Mouse (Mus musculus) midbrain, postnatal 0 days (tissue): ENCODE results near the gene Lama1. TPM values are rescaled to one million over a fixed set of nuclear protein-coding genes. Genes with fewer than 3 reads are reported as not detected.
"Not testable (repeated sequence)": the region's sequence is repeated elsewhere in the genome, so short reads cannot be mapped to it uniquely, and the experiment has no call there.

Source experiments
- ATAC-seq: fragments of 200-750 bp; cut with Nextera tagmentation; 2 replicates; pipeline ENCODE4 v1.8.0; 2017; ENCODE audit warnings: moderate number of reproducible peaks, mild to moderate bottlenecking, moderate TSS enrichment, moderate library complexity; ENCODE audit not compliant: low FRiP score
- DNase-seq: peaks from one replicate; pipeline ENCODE4 v3.0.0-alpha.2; 2015; ENCODE audit warnings: low spot score
- H3K27ac ChIP-seq: fragments of 300-500 bp; sonication (generic); 2 replicates; pipeline ENCODE4 v1.5.1; 2014; ENCODE audit warnings: low read depth, mild to moderate bottlenecking, low read length, mixed read lengths
- H3K27me3 ChIP-seq: fragments of 300-500 bp; sonication (generic); 2 replicates; pipeline ENCODE4 v1.6.1; 2014; ENCODE audit warnings: low read length, control low read depth, mixed read lengths; ENCODE audit not compliant: insufficient read depth
- H3K36me3 ChIP-seq: fragments of 300-500 bp; sonication (generic); 2 replicates; pipeline ENCODE4 v1.6.1; 2014; ENCODE audit warnings: low read length, control low read depth, mixed read lengths; ENCODE audit not compliant: insufficient read depth
- H3K4me1 ChIP-seq: fragments of 300-500 bp; sonication (generic); 2 replicates; pipeline ENCODE4 v1.6.1; 2014; ENCODE audit warnings: mild to moderate bottlenecking, control low read depth, antibody characterized with exemption, low read length, mixed read lengths; ENCODE audit not compliant: insufficient read depth
- H3K4me2 ChIP-seq: fragments of 300-500 bp; sonication (generic); 2 replicates; pipeline ENCODE4 v1.6.1; 2014; ENCODE audit warnings: low read depth, mild to moderate bottlenecking, low read length, mixed read lengths; ENCODE audit not compliant: poor library complexity, severe bottlenecking
- H3K4me3 ChIP-seq: fragments of 300-500 bp; sonication (generic); 2 replicates; pipeline ENCODE4 v1.5.1; 2014; ENCODE audit warnings: low read depth, mild to moderate bottlenecking, low read length, moderate library complexity
- H3K9ac ChIP-seq: fragments of 300-500 bp; sonication (generic); replicated peaks from 2 replicates; pipeline ENCODE4 v1.6.1; 2014; ENCODE audit warnings: mild to moderate bottlenecking, low read length, moderate library complexity, mixed read lengths; ENCODE audit not compliant: poor library complexity, severe bottlenecking
- H3K9me3 ChIP-seq: fragments of 300-500 bp; sonication (generic); 2 replicates; pipeline ENCODE4 v1.6.1; 2016; ENCODE audit warnings: low read length, control low read depth
- CTCF ChIP-seq: IDR thresholded peaks from 2 replicates; pipeline ENCODE4 v1.5.1; 2016; ENCODE audit warnings: antibody characterized with exemption, mild to moderate bottlenecking
- WGBS: fragments of 180-500 bp; shearing (Covaris S2); extraction: QIAGEN DNeasy Blood & Tissue Kit; methylation state at CpG from one replicate; pipeline ENCODE4 v1.1.7; 2014; 5-methylcytosine and 5-hydroxymethylcytosine counted together
- polyA plus RNA-seq: library from polyadenylated mRNA; unstranded; fragments of >200 nt; fragmentation: Nextera tagmentation; extraction: Ambion mirVana; gene quantifications from 2 replicates; pipeline ENCODE4 v1.2.1, GENCODE M21; 2015
- total RNA-seq: library from RNA; depleted of rRNA; stranded (reverse); fragments of >200 nt; gene quantifications from 2 replicates; pipeline ENCODE4 v1.2.3, GENCODE M21; 2014

Gene Lama1
- total and polyA plus RNA-seq, 2 experiments from 2014 or later = 3.8 to 19.0 TPM

GRCm38 (mm10) chr17:67733516-67733915 is 36.5 kb downstream of the Lama1 start:
- H3K4me1 ChIP-seq = no peaks in the 10 kb centered on the region
- DNase-seq (no peak), ATAC-seq (no peak)
- no peaks in the 10 kb centered on the region for H3K27me3 ChIP-seq
- H3K4me2 ChIP-seq = no peak overlapping the region
- no peak overlapping the region for H3K9ac ChIP-seq
- H3K9me3 ChIP-seq = no peaks in the 10 kb centered on the region
- WGBS = 84% methylated on average over 12 of the region's 12 CpGs
- H3K36me3 ChIP-seq = no peaks in the 10 kb centered on the region
- no peak overlapping the region for H3K27ac ChIP-seq
- TF ChIP-seq CTCF = no peak
- H3K4me3 ChIP-seq = no peak overlapping the region

- no peak overlapping the region for H3K4me2 ChIP-seq
- no peaks in the 10 kb centered on the region for H3K27me3 ChIP-seq
- ATAC-seq (no peak), DNase-seq (no peak)
- 88% methylated on average over 6 of the region's 6 CpGs for WGBS
- no peak overlapping the region for H3K4me3 ChIP-seq
- H3K9me3 ChIP-seq = no peaks in the 10 kb centered on the region
- H3K9ac ChIP-seq = no peak overlapping the region
- H3K4me1 ChIP-seq = no peaks in the 10 kb centered on the region
- no peaks in the 10 kb centered on the region for H3K36me3 ChIP-seq
- TF ChIP-seq CTCF = no peak
- H3K27ac ChIP-seq = no peak overlapping the region
Observed at GRCm38 (mm10) chr17:67735722-67736121, 38.7 kb downstream of the Lama1 start.

GRCm38 (mm10) chr17:67741229-67741628 is 44.2 kb downstream of the Lama1 start:
- H3K4me3 ChIP-seq, H3K9ac ChIP-seq, H3K4me1 ChIP-seq, ATAC-seq, H3K27ac ChIP-seq, H3K36me3 ChIP-seq, DNase-seq, H3K27me3 ChIP-seq, H3K9me3 ChIP-seq, H3K4me2 ChIP-seq: not testable (repeated sequence)

GRCm38 (mm10) chr17:67764167-67764871 is 67.3 kb downstream of the Lama1 start:
- Histone ChIP-seq H3K36me3 (no peaks in the 10 kb centered on the region), H3K4me1 (no peaks in the 10 kb centered on the region), H3K27ac (no peak overlapping the region), H3K27me3 (no peaks in the 10 kb centered on the region), H3K4me2 (no peak overlapping the region), H3K4me3 (no peak overlapping the region), H3K9ac (no peak overlapping the region), H3K9me3 (no peaks in the 10 kb centered on the region)
- no peak for TF ChIP-seq CTCF
- DNase-seq = peak; percentile 54
- ATAC-seq = peak; percentile 44; the same call in 1 of the 2 replicates
- WGBS = 62% methylated on average over 9 of the region's 9 CpGs

GRCm38 (mm10) chr17:67773608-67774007 is 76.5 kb downstream of the Lama1 start:
- no peak overlapping the region for H3K4me3 ChIP-seq
- H3K4me2 ChIP-seq = no peak overlapping the region
- 42% methylated on average over 8 of the region's 8 CpGs for WGBS
- no peaks in the 10 kb centered on the region for H3K27me3 ChIP-seq
- DNase-seq (no peak), ATAC-seq (no peak)
- H3K4me1 ChIP-seq = no peaks in the 10 kb centered on the region
- TF ChIP-seq CTCF = no peak
- no peak overlapping the region for H3K27ac ChIP-seq
- H3K36me3 ChIP-seq = peaks cover 4% of the 10 kb centered on the region; the same call in 1 of the 2 replicates
- no peak overlapping the region for H3K9ac ChIP-seq
- H3K9me3 ChIP-seq = no peaks in the 10 kb centered on the region

- no peak overlapping the region for H3K9ac ChIP-seq
- peak; percentile 67 for TF ChIP-seq CTCF
- H3K27ac ChIP-seq = no peak overlapping the region
- peaks cover 7% of the 10 kb centered on the region; the same call in 1 of the 2 replicates for H3K36me3 ChIP-seq
- no peak for ATAC-seq
- H3K4me2 ChIP-seq = no peak overlapping the region
- peak; percentile 17 for DNase-seq
- no peaks in the 10 kb centered on the region for H3K4me1 ChIP-seq
- 78% methylated on average over 9 of the region's 9 CpGs for WGBS
- H3K27me3 ChIP-seq = no peaks in the 10 kb centered on the region
- no peak overlapping the region for H3K4me3 ChIP-seq
- no peaks in the 10 kb centered on the region for H3K9me3 ChIP-seq
Observed at GRCm38 (mm10) chr17:67776764-67777163, 79.7 kb downstream of the Lama1 start.
